Mouse (Mus musculus) thymus, adult 2 months (tissue): ENCODE measurements around the gene Mapk11.

Experiments used
- CTCF ChIP-seq: fragments of 200-500 bp; IDR thresholded peaks from 2 replicates; pipeline ENCODE4 v1.5.1; 2012; ENCODE audit warnings: mild to moderate bottlenecking, control low read depth, low read length, moderate library complexity, borderline replicate concordance; ENCODE audit not compliant: control insufficient read depth, poor library complexity, insufficient read depth; ENCODE audit errors: extremely low read depth
- POLR2A ChIP-seq: fragments of 200-500 bp; IDR thresholded peaks from 2 replicates; pipeline ENCODE4 v1.6.1; 2012; ENCODE audit warnings: mild to moderate bottlenecking, low read length, control low read depth, moderate library complexity; ENCODE audit not compliant: control insufficient read depth, poor library complexity, insufficient read depth; ENCODE audit errors: extremely low read depth

GRCm38 (mm10) chr15:89128382-89129350 lies 20.8 kb downstream of the Mapk11 start, which contains the start of gene Hdac10:
- TF ChIP-seq CTCF (peak; percentile 100), POLR2A (0 out of 2 replicates have a peak, but pooled peaks have one; percentile 64)
